Mouse (Mus musculus): ENCODE measurements around the gene Ccdc97. TPM values are rescaled to one million over a fixed set of nuclear protein-coding genes. Genes with fewer than 3 reads are reported as not detected.

Ccdc97 gene
- total and polyA plus RNA-seq, 2 experiments = 6.8 to 38.4 TPM

DNA sequence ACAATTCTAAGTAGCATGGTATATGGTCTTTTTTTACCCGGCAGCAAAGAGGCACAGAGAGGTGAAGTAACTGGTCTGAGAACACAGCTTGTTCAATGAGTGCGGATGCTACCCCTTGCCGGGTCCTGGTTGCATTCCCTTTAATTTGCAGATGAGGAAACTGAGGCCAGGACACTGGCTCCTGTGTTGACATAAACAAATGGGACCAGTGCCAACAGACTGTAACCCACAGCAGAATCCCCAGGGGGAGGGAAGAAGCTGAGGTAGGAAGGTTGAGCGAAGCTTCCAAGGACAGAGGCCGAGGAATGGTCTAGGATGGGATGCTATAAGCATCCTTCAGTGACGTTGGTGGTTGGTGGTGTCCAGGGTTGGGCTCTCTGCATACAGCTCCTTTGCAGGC is 43.5 kb downstream of the Ccdc97 start:
- TF ChIP-seq POLR2A (IDR thresholded peaks at IDR 0.05; ENCODE audit: extremely low read depth, insufficient read depth, low read length) (no peak), CTCF (IDR thresholded peaks at IDR 0.05; ENCODE audit: low read depth, low read length) (no peak)
- WGBS = 50% methylated on average over 6 of the region's 6 CpGs
- Histone ChIP-seq H3K9ac (ENCODE audit: low read depth, low read length) (no peak overlapping the region), H3K27ac (replicated peaks; ENCODE audit: insufficient read depth, low read depth, low read length) (no peak overlapping the region), H3K36me3 (ENCODE audit: control insufficient read depth, insufficient read depth, low read length) (no peaks in the 10 kb centered on the region), H3K79me2 (ENCODE audit: control insufficient read depth, insufficient read depth, low read length) (no peaks in the 10 kb centered on the region), H3K4me3 (ENCODE audit: insufficient read depth, low read depth, low read length) (no peak overlapping the region), H3K27me3 (ENCODE audit: control insufficient read depth, insufficient read depth, low read length) (peaks cover 4% of the 10 kb centered on the region; the same call in 1 of the 2 replicates), H3K4me1 (ENCODE audit: control insufficient read depth, insufficient read depth, low read length) (peaks cover 4% of the 10 kb centered on the region)
- DNase-seq (ENCODE audit: extremely low read depth, low read depth, low spot score) = no peak

DNA sequence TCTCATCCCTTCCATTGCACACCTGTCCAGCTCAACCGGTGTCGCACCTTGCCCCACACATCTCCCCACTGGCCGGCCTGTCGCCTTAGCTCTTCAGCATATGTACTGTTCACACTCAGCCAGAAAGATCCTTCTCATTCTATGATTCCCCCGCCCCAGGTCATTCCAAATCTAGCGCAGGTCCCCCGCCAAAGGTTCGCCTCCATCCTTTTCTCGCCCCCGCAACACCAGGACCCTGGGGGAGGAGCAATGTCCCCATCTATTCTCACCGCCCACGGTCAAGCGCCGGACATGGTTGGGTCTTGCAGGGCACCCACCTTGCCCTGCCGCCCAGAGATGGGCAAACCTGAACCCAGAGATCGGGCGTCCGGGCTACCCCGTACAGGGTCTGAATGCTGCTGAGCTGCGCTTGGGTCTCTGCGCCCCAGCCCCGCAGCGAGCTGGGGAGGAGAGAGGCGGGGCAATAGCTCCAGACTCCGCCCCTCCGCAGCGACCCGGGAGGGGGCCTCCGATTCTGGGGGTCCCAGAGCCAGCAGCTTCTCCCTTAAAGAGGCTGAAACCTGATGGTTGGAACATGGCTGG is 44.1 kb downstream of the Ccdc97 start, which contains the start of gene Tmem91:
Gene Tmem91, minus strand, starts transcription at position 448 of the 582 bp plus-strand sequence.
- WGBS = 4% methylated on average over 29 of the region's 29 CpGs
- Histone ChIP-seq H3K79me2 (ENCODE audit: control insufficient read depth, insufficient read depth, low read length) (no peaks in the 10 kb centered on the region), H3K4me1 (ENCODE audit: control insufficient read depth, insufficient read depth, low read length) (peaks cover 1% of the 10 kb centered on the region; the same call in 1 of the 2 replicates), H3K27me3 (ENCODE audit: control insufficient read depth, insufficient read depth, low read length) (peaks cover 4% of the 10 kb centered on the region; the same call in 1 of the 2 replicates), H3K27ac (replicated peaks; ENCODE audit: insufficient read depth, low read depth, low read length) (no peak within 1 kb of the TSS), H3K36me3 (ENCODE audit: control insufficient read depth, insufficient read depth, low read length) (no peaks in the 10 kb centered on the region), H3K4me3 (ENCODE audit: insufficient read depth, low read depth, low read length) (no peak within 1 kb of the TSS), H3K9ac (ENCODE audit: low read depth, low read length) (no peak within 1 kb of the TSS)
- TF ChIP-seq POLR2A (IDR thresholded peaks at IDR 0.05; ENCODE audit: extremely low read depth, insufficient read depth, low read length) = no peak
- TF ChIP-seq CTCF (IDR thresholded peaks at IDR 0.05; ENCODE audit: low read depth, low read length) = no peak
- no peak for DNase-seq (ENCODE audit: extremely low read depth, low read depth, low spot score)

DNA sequence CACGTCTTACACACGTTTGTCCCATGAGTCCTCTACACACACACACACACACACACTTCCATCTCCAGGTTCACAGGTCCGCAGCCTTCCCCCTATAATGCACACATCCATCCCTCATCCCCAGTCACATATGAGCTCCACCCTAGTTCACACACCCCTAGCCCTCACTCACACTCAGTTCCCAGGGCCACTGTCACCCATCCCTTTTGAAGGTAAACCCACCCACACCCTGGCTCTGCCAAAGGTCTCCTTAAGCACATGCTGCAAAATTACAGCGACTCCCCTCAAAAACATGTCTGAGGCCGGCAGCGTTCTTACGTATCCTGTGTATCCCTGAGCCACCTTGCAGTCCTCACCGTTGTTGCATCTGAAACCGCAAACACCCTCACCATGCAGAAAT is 44.6 kb downstream of the Ccdc97 start:
- Histone ChIP-seq H3K4me1 (ENCODE audit: control insufficient read depth, insufficient read depth, low read length) (peaks cover 1% of the 10 kb centered on the region; the same call in 1 of the 2 replicates), H3K79me2 (ENCODE audit: control insufficient read depth, insufficient read depth, low read length) (no peaks in the 10 kb centered on the region), H3K27ac (replicated peaks; ENCODE audit: insufficient read depth, low read depth, low read length) (no peak overlapping the region), H3K4me3 (ENCODE audit: insufficient read depth, low read depth, low read length) (no peak overlapping the region), H3K27me3 (ENCODE audit: control insufficient read depth, insufficient read depth, low read length) (peaks cover 4% of the 10 kb centered on the region; the same call in 1 of the 2 replicates), H3K9ac (ENCODE audit: low read depth, low read length) (no peak overlapping the region), H3K36me3 (ENCODE audit: control insufficient read depth, insufficient read depth, low read length) (no peaks in the 10 kb centered on the region)
- WGBS = 27% methylated on average over 9 of the region's 9 CpGs
- no peak for DNase-seq (ENCODE audit: extremely low read depth, low read depth, low spot score)
- no peak for TF ChIP-seq POLR2A (IDR thresholded peaks at IDR 0.05; ENCODE audit: extremely low read depth, insufficient read depth, low read length)
- no peak for TF ChIP-seq CTCF (IDR thresholded peaks at IDR 0.05; ENCODE audit: low read depth, low read length)

DNA sequence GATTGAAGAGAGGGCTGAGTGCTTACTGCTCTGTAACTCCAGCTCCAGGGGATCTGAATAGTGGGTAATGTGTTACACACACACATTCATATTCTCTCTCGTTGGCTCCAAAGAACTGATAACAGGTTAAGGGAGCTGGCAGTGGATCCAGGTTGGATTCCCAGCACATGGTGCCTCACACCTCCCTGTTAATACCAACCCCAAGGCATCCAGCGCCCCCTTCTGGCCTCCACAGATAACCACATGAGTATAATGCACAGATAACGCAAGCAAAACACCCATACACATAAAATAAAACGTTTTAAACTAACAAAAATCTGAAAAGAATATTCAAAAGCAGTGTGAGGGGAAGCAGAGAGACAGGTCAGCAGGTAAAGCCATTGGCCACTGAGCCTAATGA is 46.4 kb downstream of the Ccdc97 start:
- Histone ChIP-seq H3K4me3 (ENCODE audit: insufficient read depth, low read depth, low read length) (no peak overlapping the region), H3K27ac (replicated peaks; ENCODE audit: insufficient read depth, low read depth, low read length) (no peak overlapping the region), H3K4me1 (ENCODE audit: control insufficient read depth, insufficient read depth, low read length) (peaks cover 1% of the 10 kb centered on the region; the same call in 1 of the 2 replicates), H3K79me2 (ENCODE audit: control insufficient read depth, insufficient read depth, low read length) (no peaks in the 10 kb centered on the region), H3K27me3 (ENCODE audit: control insufficient read depth, insufficient read depth, low read length) (peaks cover 4% of the 10 kb centered on the region; the same call in 1 of the 2 replicates), H3K9ac (ENCODE audit: low read depth, low read length) (no peak overlapping the region), H3K36me3 (ENCODE audit: control insufficient read depth, insufficient read depth, low read length) (peaks cover 2% of the 10 kb centered on the region; the same call in 1 of the 2 replicates)
- TF ChIP-seq POLR2A (IDR thresholded peaks at IDR 0.05; ENCODE audit: extremely low read depth, insufficient read depth, low read length) (no peak), CTCF (IDR thresholded peaks at IDR 0.05; ENCODE audit: low read depth, low read length) (peak; percentile 37; the same call in 1 of the 2 replicates)
- no peak for DNase-seq (ENCODE audit: extremely low read depth, low read depth, low spot score)
- 56% methylated on average over 4 of the region's 4 CpGs for WGBS

DNA sequence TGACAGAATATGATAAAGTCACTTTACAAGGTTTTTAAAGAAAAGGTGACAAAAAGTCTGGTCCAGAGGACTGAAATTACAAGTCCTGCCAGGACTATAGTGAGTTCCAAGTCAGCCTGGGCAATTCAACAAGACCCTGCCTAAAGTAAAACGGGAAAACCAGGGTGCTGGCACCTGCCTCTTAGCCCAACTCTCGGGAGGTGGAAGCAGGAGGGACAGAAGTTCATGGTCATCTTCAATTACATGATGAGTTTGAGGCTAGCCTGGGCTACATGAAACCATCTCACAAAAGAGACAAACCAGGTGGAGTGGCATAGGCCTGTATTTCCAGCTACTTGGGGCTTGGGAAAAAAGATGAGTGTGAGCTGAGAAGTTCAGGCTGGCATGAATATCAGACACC is 47.2 kb downstream of the Ccdc97 start:
- Histone ChIP-seq H3K27ac (replicated peaks; ENCODE audit: insufficient read depth, low read depth, low read length) (no peak overlapping the region), H3K27me3 (ENCODE audit: control insufficient read depth, insufficient read depth, low read length) (peaks cover 4% of the 10 kb centered on the region; the same call in 1 of the 2 replicates), H3K4me1 (ENCODE audit: control insufficient read depth, insufficient read depth, low read length) (peaks cover 1% of the 10 kb centered on the region; the same call in 1 of the 2 replicates), H3K36me3 (ENCODE audit: control insufficient read depth, insufficient read depth, low read length) (peaks cover 7% of the 10 kb centered on the region), H3K4me3 (ENCODE audit: insufficient read depth, low read depth, low read length) (no peak overlapping the region), H3K9ac (ENCODE audit: low read depth, low read length) (no peak overlapping the region), H3K79me2 (ENCODE audit: control insufficient read depth, insufficient read depth, low read length) (no peaks in the 10 kb centered on the region)
- DNase-seq (ENCODE audit: extremely low read depth, low read depth, low spot score) = no peak
- TF ChIP-seq POLR2A (IDR thresholded peaks at IDR 0.05; ENCODE audit: extremely low read depth, insufficient read depth, low read length) = no peak
- no peak for TF ChIP-seq CTCF (IDR thresholded peaks at IDR 0.05; ENCODE audit: low read depth, low read length)
- 75% methylated on average over 2 of the region's 2 CpGs for WGBS

DNA sequence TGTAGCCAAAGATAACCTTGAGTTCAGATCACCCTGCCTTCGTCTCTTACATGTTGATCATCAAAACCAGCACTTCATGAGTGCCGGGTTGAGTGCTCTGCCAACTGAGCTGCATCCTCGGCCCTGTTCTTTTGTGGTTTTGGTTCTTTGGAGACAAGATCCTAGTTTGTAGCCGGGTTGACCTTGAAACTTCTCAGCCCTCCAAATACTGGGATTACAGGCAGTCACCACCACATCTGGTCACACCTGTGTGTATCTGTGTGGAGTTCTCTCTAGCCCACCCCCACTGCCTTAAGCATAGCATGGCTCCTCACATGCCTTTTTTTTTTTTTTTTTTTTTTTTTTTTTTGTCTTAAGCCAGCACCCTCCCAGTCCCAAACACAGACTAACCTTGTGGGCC is 48.8 kb downstream of the Ccdc97 start:
- WGBS = 96% methylated on average over 4 of the region's 4 CpGs
- Histone ChIP-seq H3K27ac (replicated peaks; ENCODE audit: insufficient read depth, low read depth, low read length) (no peak overlapping the region), H3K27me3 (ENCODE audit: control insufficient read depth, insufficient read depth, low read length) (peaks cover 3% of the 10 kb centered on the region; the same call in 1 of the 2 replicates), H3K79me2 (ENCODE audit: control insufficient read depth, insufficient read depth, low read length) (no peaks in the 10 kb centered on the region), H3K36me3 (ENCODE audit: control insufficient read depth, insufficient read depth, low read length) (peaks cover 10% of the 10 kb centered on the region), H3K4me1 (ENCODE audit: control insufficient read depth, insufficient read depth, low read length) (no peaks in the 10 kb centered on the region), H3K4me3 (ENCODE audit: insufficient read depth, low read depth, low read length) (no peak overlapping the region), H3K9ac (ENCODE audit: low read depth, low read length) (no peak overlapping the region)
- TF ChIP-seq CTCF (IDR thresholded peaks at IDR 0.05; ENCODE audit: low read depth, low read length) (no peak), POLR2A (IDR thresholded peaks at IDR 0.05; ENCODE audit: extremely low read depth, insufficient read depth, low read length) (no peak)
- no peak for DNase-seq (ENCODE audit: extremely low read depth, low read depth, low spot score)

Data from liver, adult 2 months (tissue).